Mouse (Mus musculus): ENCODE measurements around the gene Gm28551. TPM values are rescaled to one million over a fixed set of nuclear protein-coding genes. Genes with fewer than 3 reads are reported as not detected.
A peak's percentile ranks its signal among the peaks of the same experiment; 100 is the strongest.

Gene Gm28551
- total and polyA plus RNA-seq, 3 experiments: 0.04 to 1.1 TPM; not detected in 1

DNA sequence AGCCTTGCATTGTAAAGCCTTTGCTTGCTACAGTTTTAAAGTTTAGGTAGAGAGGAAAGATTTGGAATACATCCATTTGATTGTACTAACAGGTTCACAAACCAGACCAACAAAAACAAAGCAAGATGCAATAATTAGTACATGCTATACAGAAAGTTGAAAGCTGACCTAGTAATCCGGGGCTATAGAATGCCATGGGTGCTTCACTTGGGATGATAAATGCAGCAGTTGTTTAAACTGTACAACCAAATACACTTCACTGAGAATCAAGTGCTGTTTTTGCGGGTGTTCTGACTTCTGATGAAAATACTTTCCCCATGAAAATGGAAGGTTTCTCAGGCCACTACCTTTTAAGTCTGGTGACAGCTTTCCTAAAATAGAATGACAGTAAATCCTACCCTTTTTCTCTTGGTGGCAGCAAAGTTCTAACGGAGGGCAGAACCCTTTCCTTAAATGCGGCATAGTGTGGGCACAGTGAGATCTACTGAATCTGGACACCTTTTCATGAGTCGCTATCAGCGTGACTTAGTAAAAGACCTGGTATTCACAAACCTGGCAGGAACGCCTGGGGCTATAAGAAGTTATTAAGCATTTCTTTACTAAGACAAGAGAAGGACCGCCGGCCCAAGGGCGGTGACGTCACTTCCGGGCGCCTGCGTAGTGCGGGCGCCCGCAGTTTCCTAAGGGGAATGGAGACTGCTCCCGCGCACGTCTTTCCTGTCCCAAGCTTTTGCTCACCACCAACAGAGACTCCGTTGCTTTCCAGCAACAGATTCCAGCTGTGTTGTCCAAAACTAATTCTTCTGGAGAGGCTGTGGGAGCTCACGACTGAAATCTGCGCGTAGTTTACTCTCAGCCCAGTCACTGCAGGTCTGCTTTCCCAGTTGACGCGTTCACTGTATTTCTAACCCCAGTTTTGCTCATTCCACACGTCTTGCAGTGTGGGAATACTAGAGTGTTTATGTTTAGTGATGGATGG is 39.2 kb downstream of the Gm28551 start, which contains the start of gene Osgepl1:
Osgepl1 (plus strand) TSS at position 636 of the 979 bp plus-strand sequence.
- Histone ChIP-seq H3K27me3 (replicated peaks) (no peaks in the 10 kb centered on the region), H3K4me3 (replicated peaks in 1 of 3; ENCODE audit: low read depth in 2 of 3, low read length in 2 of 3, poor library complexity in 1 of 3) (peak within 1 kb of the TSS; percentile 63 to 93 (median 75)), H3K4me1 (ENCODE audit: control insufficient read depth in 1 of 2, insufficient read depth in 2 of 2) (peaks cover 0 to 10% of the 10 kb centered on the region in 2 experiments; a peak in 1 of 4 replicates), H3K79me2 (replicated peaks; ENCODE audit: control insufficient read depth, extremely low read depth, insufficient read depth, poor library complexity, severe bottlenecking) (no peaks in the 10 kb centered on the region), H3K4me2 (ENCODE audit: insufficient read depth, low read depth, poor library complexity, severe bottlenecking) (peak within 1 kb of the TSS; percentile 68), H3K9me3 (replicated peaks; ENCODE audit: low read length) (no peaks in the 10 kb centered on the region), H3K9ac (ENCODE audit: insufficient read depth, low read depth) (peak within 1 kb of the TSS; percentile 75), H3K36me3 (replicated peaks in 1 of 2; ENCODE audit: control insufficient read depth in 1 of 2, insufficient read depth in 1 of 2, low read length in 1 of 2) (peaks cover 16 to 35% of the 10 kb centered on the region in 2 experiments), H3K27ac (ENCODE audit: insufficient read depth, low read depth) (0 out of 2 replicates have a peak within 1 kb of the TSS, but pooled peaks have one; percentile 10)
- in situ Hi-C loops (cut with MboI; ENCODE audit: low pct_ligation_motif_present, low pct_unique_long_range_greater_than_20kb, low sequenced_read_pairs) (no loop called here), dilution Hi-C loops (cut with MboI; ENCODE audit: extremely low pct_ligation_motif_present, extremely low pct_unique_long_range_greater_than_20kb, low sequenced_read_pairs) (no loop called here)
- DNase-seq (ENCODE audit: extremely low read depth): peak; percentile 76
- TF ChIP-seq RCOR1 (conservative IDR thresholded peaks at IDR 0.05; ENCODE audit: low read depth, low read length): no peak
- peak; percentile 38; the same call in 1 of the 2 replicates for TF ChIP-seq JUN (IDR thresholded peaks at IDR 0.05; ENCODE audit: insufficient read depth, low read depth, low read length)
- no peak for TF ChIP-seq PAX5 (IDR thresholded peaks at IDR 0.05; ENCODE audit: low read length)
- no peak for TF ChIP-seq MYC (IDR thresholded peaks at IDR 0.05; ENCODE audit: low read depth, low read length)
- peak; percentile 66; the same call in 1 of the 2 replicates for TF ChIP-seq ELF1 (IDR thresholded peaks at IDR 0.05; ENCODE audit: low read depth, low read length)
- 0 out of 2 replicates have a peak, but pooled peaks have one; percentile 3 for TF ChIP-seq CHD1 (IDR thresholded peaks at IDR 0.05; ENCODE audit: low read depth, low read length)
- peak; percentile 95 for TF ChIP-seq MEF2A (IDR thresholded peaks at IDR 0.05; ENCODE audit: borderline replicate concordance, low read depth, low read length)
- TF ChIP-seq BHLHE40 (IDR thresholded peaks at IDR 0.05; ENCODE audit: low read depth, low read length): peak; percentile 40; the same call in 1 of the 2 replicates
- peak; percentile 85 for TF ChIP-seq JUND (conservative IDR thresholded peaks at IDR 0.05; ENCODE audit: low read depth, low read length)
- peak; percentile 52 for TF ChIP-seq RAD21 (IDR thresholded peaks at IDR 0.05; ENCODE audit: low read depth, low read length)
- 0 out of 2 replicates have a peak, but pooled peaks have one; percentile 15 for TF ChIP-seq ETS1 (conservative IDR thresholded peaks at IDR 0.05; ENCODE audit: low read depth, low read length)
- no peak for TF ChIP-seq ZNF384 (IDR thresholded peaks at IDR 0.05; ENCODE audit: low read depth, low read length)
- TF ChIP-seq USF2 (conservative IDR thresholded peaks at IDR 0.05; ENCODE audit: low read depth, low read length): no peak
- no peak for TF ChIP-seq MAX (IDR thresholded peaks at IDR 0.05; ENCODE audit: low read length)
- 0 out of 2 replicates have a peak, but pooled peaks have one; percentile 43 for TF ChIP-seq MXI1 (IDR thresholded peaks at IDR 0.05; ENCODE audit: low read depth, low read length)
- TF ChIP-seq MAZ (IDR thresholded peaks at IDR 0.05; ENCODE audit: low read depth, low read length): no peak
- TF ChIP-seq NRF1 (IDR thresholded peaks at IDR 0.05; ENCODE audit: low read depth, low read length): peak; percentile 69
- no peak for TF ChIP-seq ZKSCAN1 (IDR thresholded peaks at IDR 0.05; ENCODE audit: borderline replicate concordance, low read depth, low read length)
- TF ChIP-seq NELFE (IDR thresholded peaks at IDR 0.05; ENCODE audit: low read depth, low read length): peak; percentile 87
- no peak for TF ChIP-seq EP300 (IDR thresholded peaks at IDR 0.05; ENCODE audit: low read length)
- TF ChIP-seq SMC3 (IDR thresholded peaks at IDR 0.05; ENCODE audit: low read depth, low read length): peak; percentile 33
- no peak for TF ChIP-seq CHD2 (IDR thresholded peaks at IDR 0.05; ENCODE audit: low read length)
- TF ChIP-seq ZMIZ1 (IDR thresholded peaks at IDR 0.05; ENCODE audit: low read depth, low read length): no peak
- TF ChIP-seq UBTF (IDR thresholded peaks at IDR 0.05; ENCODE audit: low read depth, low read length): no peak
- TF ChIP-seq CTCF (conservative IDR thresholded peaks at IDR 0.05 in 1 of 2, IDR thresholded peaks at IDR 0.05 in 1 of 2; ENCODE audit: low read depth in 2 of 2, low read length in 2 of 2): peak in 1 of 2 experiments; percentile 37; a peak in 2 of 4 replicates
- peak; percentile 79 for TF ChIP-seq TBP (conservative IDR thresholded peaks at IDR 0.05; ENCODE audit: low read depth, low read length)
- peak; percentile 72 for TF ChIP-seq HCFC1 (IDR thresholded peaks at IDR 0.05; ENCODE audit: low read depth, low read length)
- peak; percentile 68; the same call in 1 of the 2 replicates for TF ChIP-seq E2F4 (IDR thresholded peaks at IDR 0.05; ENCODE audit: insufficient replicate concordance, low read depth, low read length)
- TF ChIP-seq MAFK (IDR thresholded peaks at IDR 0.05; ENCODE audit: insufficient replicate concordance, low read length): no peak
- TF ChIP-seq IRF4 (IDR thresholded peaks at IDR 0.05; ENCODE audit: low read depth, low read length): peak; percentile 52; the same call in 1 of the 2 replicates
- TF ChIP-seq POLR2A (IDR thresholded peaks at IDR 0.05; ENCODE audit: low read depth, low read length): peak; percentile 89
- TF ChIP-seq TCF12 (IDR thresholded peaks at IDR 0.05; ENCODE audit: low read depth, low read length): peak; percentile 66
- no peak for TF ChIP-seq ZC3H11A (IDR thresholded peaks at IDR 0.05; ENCODE audit: low read depth, low read length)
- TF ChIP-seq KAT2A (IDR thresholded peaks at IDR 0.05; ENCODE audit: insufficient replicate concordance, low read length): no peak
- TF ChIP-seq POLR2AphosphoS2 (IDR thresholded peaks at IDR 0.05; ENCODE audit: low read depth, low read length): 0 out of 2 replicates have a peak, but pooled peaks have one; percentile 12
- TF ChIP-seq GABPA (IDR thresholded peaks at IDR 0.05; ENCODE audit: insufficient replicate concordance, low read depth, low read length): no peak
- no peak for TF ChIP-seq USF1 (IDR thresholded peaks at IDR 0.05; ENCODE audit: low read depth, low read length)

All from CH12.LX (cell line).